Mouse (Mus musculus) bone marrow macrophage, adult 2 months (primary cell): ENCODE data around the gene Kcnc4.

ENCODE experiments used
- CTCF ChIP-seq: IDR thresholded peaks from 2 replicates; pipeline ENCODE4 v1.5.1; 2012; ENCODE audit warnings: low read depth, mild to moderate bottlenecking, low read length, moderate library complexity
- POLR2A ChIP-seq: IDR thresholded peaks from 2 replicates; pipeline ENCODE4 v1.6.1; 2012; ENCODE audit warnings: mild to moderate bottlenecking, low read depth, low read length, borderline replicate concordance

DNA sequence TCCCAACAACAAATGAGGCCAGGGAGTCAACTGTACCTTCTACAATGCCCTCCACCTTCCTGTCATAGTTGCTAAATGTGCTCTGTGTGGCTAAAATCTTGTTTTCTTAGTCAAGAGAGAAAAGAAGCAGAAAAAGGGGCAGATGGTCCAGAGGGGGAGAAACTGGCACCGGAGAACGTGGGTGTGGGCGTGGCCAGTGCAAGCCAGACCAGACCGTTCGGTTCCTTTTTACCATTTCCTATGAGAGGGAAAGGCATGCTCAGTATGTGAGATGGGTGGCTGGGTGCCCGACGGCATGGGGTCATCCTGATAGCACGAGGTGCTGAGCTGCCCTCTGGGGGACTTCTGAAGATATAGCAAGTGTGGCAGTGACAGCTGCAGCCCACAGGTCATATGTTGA is 49.3 kb upstream of the Kcnc4 start:
- TF ChIP-seq POLR2A (no peak), CTCF (no peak)
